Mouse (Mus musculus) C3H10T1/2 (cell line): Measurements from ENCODE around the gene Kidins220. TPM values are rescaled to one million over a fixed set of nuclear protein-coding genes. Genes with fewer than 3 reads are reported as not detected.

ENCODE experiments used
- polyA plus RNA-seq, 2 experiments: library from polyadenylated mRNA; unstranded; fragments of >200 nt; fragmentation: generic; extraction: Trizol; gene quantifications; one replicate each; pipeline ENCODE4 v1.2.1; 2012; ENCODE audit warnings: missing spikeins in 2 of 2

Kidins220 gene
- polyA plus RNA-seq, result 10 to 100 TPM in 1 of 2 experiments, under 1 TPM in 1; 0.48 to 15.0 TPM

GRCm38 (mm10) chr12:24974446-24975114 lies at the start of gene Kidins220:
Gene Kidins220 (plus strand): TSS chr12:24974925.

GRCm38 (mm10) chr12:25097052-25097209 lies 122.2 kb downstream of the Kidins220 start, which contains the start of gene Id2:
Gene Id2 (minus strand): TSS chr12:25097140.

Other genes starting within 250 kb of the Kidins220 start
- under 1 TPM; 0.14 to 0.33 TPM for gene Mboat2, start 144.0 kb upstream of the Kidins220 start, polyA plus RNA-seq
- gene Id2, start 122.2 kb downstream of the Kidins220 start, polyA plus RNA-seq, result 10 to 100 TPM in 1 of 2 experiments, 1 to 10 TPM in 1; 6.4 to 15.6 TPM